8 mouse cellular contexts compared by ENCODE assay signal in the genomic region with DNA sequence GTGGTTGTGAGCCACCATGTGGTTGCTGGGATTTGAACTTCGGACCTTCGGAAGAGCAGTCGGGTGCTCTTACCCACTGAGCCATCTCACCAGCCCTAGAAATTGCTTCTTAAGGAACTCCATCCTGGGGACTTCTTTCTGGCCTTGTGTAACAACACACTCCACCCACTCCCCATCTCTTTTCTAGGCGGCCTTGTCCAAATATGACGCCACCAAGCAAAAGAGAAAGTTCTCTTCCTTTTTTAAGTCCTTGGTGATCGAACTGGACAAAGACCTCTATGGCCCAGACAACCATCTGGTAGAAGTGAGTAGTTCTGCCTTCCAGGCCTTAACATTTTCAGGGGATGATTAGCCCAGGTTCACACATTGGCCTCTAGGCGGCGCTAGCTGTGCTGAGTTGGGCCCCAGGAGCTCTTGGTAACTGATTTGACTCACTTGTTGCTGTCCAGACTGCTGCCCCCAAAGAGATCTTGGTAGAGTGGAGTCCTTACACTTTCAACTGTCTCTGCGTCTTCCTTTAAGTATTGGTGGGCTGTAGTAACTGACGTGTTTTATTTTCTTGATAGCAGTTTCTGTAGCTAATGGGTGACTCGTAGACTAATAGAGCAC. TPM values are rescaled to one million over a fixed set of nuclear protein-coding genes. Genes with fewer than 3 reads are reported as not detected.
DNase-seq lines count a peak whose midpoint lies in the region; ATAC-seq and TF ChIP-seq lines count a peak whose summit lies in the region.

A gene (minus strand): TSS at position 51 of the 609 bp plus-strand sequence.

- H3K79me2 ChIP-seq in CH12.LX (replicated peaks; ENCODE audit: control insufficient read depth, extremely low read depth, insufficient read depth, poor library complexity, severe bottlenecking) = no peaks in the 10 kb centered on the region; the same call in 1 of the 2 replicates

- peak; percentile 50 for ATAC-seq in common myeloid progenitor, adult 5-6 weeks (replicated peaks; ENCODE audit: low read depth, poor library complexity, severe bottlenecking)
- ATAC-seq in kidney, embryonic 14.5 days (ENCODE audit: low FRiP score, low TSS enrichment) = no peak
- no peak for ATAC-seq in lung, embryonic 16.5 days (ENCODE audit: low read depth)

- 69% methylated on average over 11 of the region's 11 CpGs for WGBS in heart, embryonic 10.5 days
- 69% methylated on average over 11 of the region's 11 CpGs for WGBS in kidney, embryonic 14.5 days
- WGBS in lung, embryonic 16.5 days = 65% methylated on average over 11 of the region's 11 CpGs

- H3K36me3 ChIP-seq in CH12.LX (replicated peaks in 1 of 2; ENCODE audit: control insufficient read depth in 1 of 2, insufficient read depth in 1 of 2, low read length in 1 of 2) = peaks cover 48 to 66% of the 10 kb centered on the region in 2 experiments
- peaks cover 68% of the 10 kb centered on the region for H3K36me3 ChIP-seq in heart, embryonic 10.5 days
- peaks cover 66% of the 10 kb centered on the region for H3K36me3 ChIP-seq in kidney, embryonic 14.5 days (ENCODE audit: control insufficient read depth, insufficient read depth, low read length)
- H3K36me3 ChIP-seq in lung, embryonic 16.5 days (ENCODE audit: control insufficient read depth, insufficient read depth, low read length) = peaks cover 42% of the 10 kb centered on the region

- H3K9me3 ChIP-seq in CH12.LX (replicated peaks; ENCODE audit: low read length) = no peaks in the 10 kb centered on the region
- H3K9me3 ChIP-seq in heart, embryonic 10.5 days = no peaks in the 10 kb centered on the region
- H3K9me3 ChIP-seq in kidney, embryonic 14.5 days (ENCODE audit: control insufficient read depth, low read length) = no peaks in the 10 kb centered on the region
- H3K9me3 ChIP-seq in lung, embryonic 16.5 days (ENCODE audit: control insufficient read depth, low read length) = no peaks in the 10 kb centered on the region

- H3K9ac ChIP-seq in CH12.LX (ENCODE audit: insufficient read depth, low read depth) = no peak within 1 kb of the TSS
- 0 out of 2 replicates have a peak within 1 kb of the TSS, but pooled peaks have one; percentile 2 for H3K9ac ChIP-seq in kidney, embryonic 14.5 days (ENCODE audit: low read depth, low read length)
- no peak within 1 kb of the TSS for H3K9ac ChIP-seq in lung, embryonic 16.5 days (ENCODE audit: low read length)

- H3K4me2 ChIP-seq in CH12.LX (ENCODE audit: insufficient read depth, low read depth, poor library complexity, severe bottlenecking) = no peak within 1 kb of the TSS
- H3K4me2 ChIP-seq in kidney, embryonic 14.5 days (replicated peaks; ENCODE audit: low read depth, low read length) = no peak within 1 kb of the TSS; the same call in 1 of the 2 replicates
- H3K4me2 ChIP-seq in lung, embryonic 16.5 days (ENCODE audit: low read depth, low read length) = 0 out of 2 replicates have a peak within 1 kb of the TSS, but pooled peaks have one; percentile 4

- peak; percentile 51 for TF ChIP-seq RAD21 in CH12.LX (IDR thresholded peaks at IDR 0.05; ENCODE audit: low read depth, low read length)

- H3K27me3 ChIP-seq in CH12.LX (replicated peaks) = no peaks in the 10 kb centered on the region
- H3K27me3 ChIP-seq in heart, embryonic 10.5 days (ENCODE audit: insufficient read depth, poor library complexity, severe bottlenecking) = no peaks in the 10 kb centered on the region
- no peaks in the 10 kb centered on the region for H3K27me3 ChIP-seq in kidney, embryonic 14.5 days (ENCODE audit: control insufficient read depth, insufficient read depth, low read length)
- H3K27me3 ChIP-seq in lung, embryonic 16.5 days (ENCODE audit: control insufficient read depth, insufficient read depth, low read depth, low read length) = no peaks in the 10 kb centered on the region

- H3K4me3 ChIP-seq in CH12.LX (replicated peaks in 1 of 3; ENCODE audit: low read depth in 2 of 3, low read length in 2 of 3, poor library complexity in 1 of 3) = no peak within 1 kb of the TSS
- H3K4me3 ChIP-seq in heart, embryonic 10.5 days = peak within 1 kb of the TSS; percentile 92
- H3K4me3 ChIP-seq in kidney, embryonic 14.5 days (ENCODE audit: low read length) = no peak within 1 kb of the TSS
- no peak within 1 kb of the TSS for H3K4me3 ChIP-seq in lung, embryonic 16.5 days (ENCODE audit: low read length)

- DNase-seq in CH12.LX (ENCODE audit: extremely low read depth) (peak; percentile 87), ZHBTc4 (ENCODE audit: low read depth, low spot score) (peak; percentile 89)
- no peak for DNase-seq in heart, embryonic 10.5 days (ENCODE audit: low spot score)
- DNase-seq in retina, embryonic 14.5 days (ENCODE audit: low spot score) = peak; percentile 83
- DNase-seq in right cerebral cortex, adult 2 months (ENCODE audit: low spot score in 2 of 2) = no peak

- dilution Hi-C loops in CH12.LX (cut with MboI; ENCODE audit: extremely low pct_ligation_motif_present, extremely low pct_unique_long_range_greater_than_20kb, low sequenced_read_pairs) = no loop called here

- TF ChIP-seq CTCF in CH12.LX (conservative IDR thresholded peaks at IDR 0.05 in 1 of 2, IDR thresholded peaks at IDR 0.05 in 1 of 2; ENCODE audit: low read depth in 2 of 2, low read length in 2 of 2) = peak; percentile 89 to 96

- no peak within 1 kb of the TSS for H3K27ac ChIP-seq in CH12.LX (ENCODE audit: insufficient read depth, low read depth)
- peak within 1 kb of the TSS; percentile 100 for H3K27ac ChIP-seq in heart, embryonic 10.5 days
- 0 out of 2 replicates have a peak within 1 kb of the TSS, but pooled peaks have one; percentile 55 for H3K27ac ChIP-seq in kidney, embryonic 14.5 days (ENCODE audit: low read depth, low read length)
- peak within 1 kb of the TSS; percentile 58 for H3K27ac ChIP-seq in lung, embryonic 16.5 days (ENCODE audit: low read length)

- no peak for TF ChIP-seq POLR2A in CH12.LX (IDR thresholded peaks at IDR 0.05; ENCODE audit: low read depth, low read length)

- in situ Hi-C loops in CH12.LX (cut with MboI; ENCODE audit: low pct_ligation_motif_present, low pct_unique_long_range_greater_than_20kb, low sequenced_read_pairs) = no loop called here

- H3K4me1 ChIP-seq in CH12.LX (ENCODE audit: control insufficient read depth in 1 of 2, insufficient read depth in 2 of 2) = peaks cover 10 to 22% of the 10 kb centered on the region in 2 experiments
- peaks cover 51% of the 10 kb centered on the region for H3K4me1 ChIP-seq in heart, embryonic 10.5 days
- peaks cover 6% of the 10 kb centered on the region; the same call in 1 of the 2 replicates for H3K4me1 ChIP-seq in kidney, embryonic 14.5 days (ENCODE audit: control insufficient read depth, insufficient read depth, low read length)
- peaks cover 24% of the 10 kb centered on the region for H3K4me1 ChIP-seq in lung, embryonic 16.5 days (replicated peaks; ENCODE audit: control insufficient read depth, insufficient read depth, low read length)

- TF ChIP-seq EP300 in CH12.LX (IDR thresholded peaks at IDR 0.05; ENCODE audit: low read length) = no peak

TF ChIP-seq in CH12.LX, 34 proteins besides CTCF, POLR2A, EP300 and RAD21:
- TF ChIP-seq SMC3 (IDR thresholded peaks at IDR 0.05; ENCODE audit: low read depth, low read length) (peak; percentile 49; the same call in 1 of the 2 replicates), E2F4 (IDR thresholded peaks at IDR 0.05; ENCODE audit: insufficient replicate concordance, low read depth, low read length) (no peak), ZC3H11A (IDR thresholded peaks at IDR 0.05; ENCODE audit: low read depth, low read length) (no peak)

RNA-seq across cellular contexts. Expression of the gene that starts here (rescaled TPM):
- total RNA-seq in CH12.LX (2012; rRNA removed) (2.1 and 2.9 TPM in 2 replicates), CH12.LX (2014; rRNA removed) (not detected in 2 replicates)
- polyA plus RNA-seq in CH12.LX (2012; ENCODE audit: insufficient read length, low read depth) = not detected in 2 replicates
- total RNA-seq in common myeloid progenitor, adult 5-6 weeks (2017) = not detected in 2 replicates
- not detected in 2 replicates for polyA plus RNA-seq in heart, embryonic 10.5 days (2016; fragmentation: Nextera tagmentation; extraction: Ambion mirVana)
- not detected in 2 replicates for polyA plus RNA-seq in kidney, embryonic 14.5 days (2014; fragmentation: Nextera tagmentation; extraction: Ambion mirVana)
- polyA plus RNA-seq in lung, embryonic 16.5 days (2015; fragmentation: Nextera tagmentation; extraction: Ambion mirVana) = not detected in 2 replicates

Comparison
In these comparisons a context has a peak if more than half of its experiments do, and no peak if none do; other contexts are left out.
1. Peak in ATAC-seq in common myeloid progenitor, adult 5-6 weeks; RNA of the gene not detected or under 1 TPM.
2. DNase-seq: peak in CH12.LX (single experiment), ZHBTc4 (single experiment) and retina, embryonic 14.5 days (single experiment); none in heart, embryonic 10.5 days (single experiment) and right cerebral cortex, adult 2 months (0 of 2).